Mouse (Mus musculus) heart, embryonic 16.5 days (tissue): ENCODE measurements at regions not wholly inside any gene's neighbourhood (a gene's known extent, or its start where the extent isn't known, plus 50 kb on each side); places are given as distances from the start of the nearest gene placed in this dataset.

Experiments
- ATAC-seq: fragments of 200-750 bp; cut with Nextera tagmentation; replicated peaks from 2 replicates; pipeline ENCODE4 v1.8.0; 2017; ENCODE audit warnings: moderate number of reproducible peaks; ENCODE audit not compliant: insufficient read depth, low FRiP score; ENCODE audit errors: extremely low read depth
- H3K27ac ChIP-seq: fragments of 300-500 bp; sonication (generic); 2 replicates; pipeline ENCODE4 v1.5.1; 2014; ENCODE audit warnings: mild to moderate bottlenecking, low read length, control low read depth, moderate library complexity
- H3K27me3 ChIP-seq: fragments of 300-500 bp; sonication (generic); 2 replicates; pipeline ENCODE4 v1.6.1; 2014; ENCODE audit warnings: low read length, mixed read lengths; ENCODE audit not compliant: control insufficient read depth, insufficient read depth
- H3K36me3 ChIP-seq: fragments of 300-500 bp; sonication (generic); 2 replicates; pipeline ENCODE4 v1.6.1; 2014; ENCODE audit not compliant: control insufficient read depth, insufficient read depth
- H3K4me1 ChIP-seq: fragments of 300-500 bp; sonication (generic); 2 replicates; pipeline ENCODE4 v1.6.1; 2014; ENCODE audit warnings: low read length, mixed read lengths; ENCODE audit not compliant: control insufficient read depth, insufficient read depth
- H3K4me2 ChIP-seq: fragments of 300-500 bp; sonication (generic); 2 replicates; pipeline ENCODE4 v1.6.1; 2014; ENCODE audit warnings: low read depth, mild to moderate bottlenecking, control low read depth, low read length
- H3K4me3 ChIP-seq: fragments of 300-500 bp; sonication (generic); 2 replicates; pipeline ENCODE4 v1.5.1; 2014; ENCODE audit warnings: mild to moderate bottlenecking, control low read depth, low read length
- H3K9ac ChIP-seq: fragments of 300-500 bp; sonication (generic); 2 replicates; pipeline ENCODE4 v1.6.1; 2014; ENCODE audit warnings: low read length, control low read depth
- H3K9me3 ChIP-seq: fragments of 300-500 bp; sonication (generic); replicated peaks from 2 replicates; pipeline ENCODE4 v1.6.1; 2016; ENCODE audit warnings: low read length; ENCODE audit not compliant: control insufficient read depth
- WGBS: fragments of 180-500 bp; shearing (Covaris S2); extraction: QIAGEN DNeasy Blood & Tissue Kit; methylation state at CpG from one replicate; pipeline ENCODE4 v1.1.7; 2014; 5-methylcytosine and 5-hydroxymethylcytosine counted together

DNA sequence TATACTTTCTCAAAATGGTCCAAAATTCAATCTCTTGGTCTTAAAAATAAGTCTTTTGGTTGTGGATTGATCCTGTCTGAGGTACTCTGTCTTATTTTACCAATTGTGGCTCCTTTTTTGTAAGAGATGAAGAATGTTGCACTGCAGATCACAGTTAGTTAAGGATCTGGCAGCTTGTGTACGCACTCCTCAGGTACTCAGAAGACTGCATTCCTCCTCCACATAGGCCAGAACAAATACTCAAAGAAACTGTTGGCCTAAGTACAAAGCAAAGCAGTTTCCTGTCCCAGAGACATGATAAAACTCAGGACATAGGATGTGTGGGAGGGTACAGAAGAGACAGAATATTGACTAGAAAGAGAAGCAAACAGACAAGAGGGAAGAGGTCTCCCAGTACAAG is 155.4 kb downstream of the Atp6ap1l start:
- H3K4me3 ChIP-seq, result no peak overlapping the region
- H3K9me3 ChIP-seq, result no peaks in the 10 kb centered on the region
- no peak overlapping the region for H3K4me2 ChIP-seq
- 72% methylated on average over 1 of the region's 1 CpGs for WGBS
- H3K36me3 ChIP-seq, result no peaks in the 10 kb centered on the region
- no peak for ATAC-seq
- H3K27ac ChIP-seq, result no peak overlapping the region
- peaks cover 19% of the 10 kb centered on the region for H3K4me1 ChIP-seq
- no peaks in the 10 kb centered on the region for H3K27me3 ChIP-seq
- no peak overlapping the region for H3K9ac ChIP-seq

DNA sequence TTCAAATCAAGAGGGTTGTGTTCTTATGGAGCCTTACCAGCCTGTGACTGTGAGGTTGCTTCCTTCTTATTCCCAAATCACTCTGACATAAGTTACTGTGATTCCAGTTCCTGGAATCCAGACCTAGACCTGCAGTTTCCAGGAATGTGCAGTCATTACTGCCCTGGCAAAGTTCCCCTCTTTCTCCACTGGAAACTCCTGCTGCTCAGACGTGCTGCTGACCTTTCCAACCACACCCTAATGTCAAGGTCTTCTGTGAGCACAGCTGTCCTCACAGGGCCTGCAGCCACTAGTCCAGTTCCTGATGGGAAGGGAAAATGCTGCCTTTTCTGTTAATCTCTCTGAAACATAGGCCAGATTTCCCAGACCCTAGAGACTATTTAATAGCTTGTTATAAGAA is 160.1 kb downstream of the Atp6ap1l start:
- no peak; the same call in 1 of the 2 replicates for ATAC-seq
- H3K4me3 ChIP-seq, result no peak overlapping the region
- H3K9ac ChIP-seq, result no peak overlapping the region
- no peaks in the 10 kb centered on the region for H3K27me3 ChIP-seq
- no peaks in the 10 kb centered on the region for H3K36me3 ChIP-seq
- no peaks in the 10 kb centered on the region for H3K9me3 ChIP-seq
- WGBS, result 3% methylated on average over 1 of the region's 1 CpGs
- no peak overlapping the region for H3K4me2 ChIP-seq
- H3K4me1 ChIP-seq, result peaks cover 16% of the 10 kb centered on the region
- peak overlapping the region; percentile 80 for H3K27ac ChIP-seq

DNA sequence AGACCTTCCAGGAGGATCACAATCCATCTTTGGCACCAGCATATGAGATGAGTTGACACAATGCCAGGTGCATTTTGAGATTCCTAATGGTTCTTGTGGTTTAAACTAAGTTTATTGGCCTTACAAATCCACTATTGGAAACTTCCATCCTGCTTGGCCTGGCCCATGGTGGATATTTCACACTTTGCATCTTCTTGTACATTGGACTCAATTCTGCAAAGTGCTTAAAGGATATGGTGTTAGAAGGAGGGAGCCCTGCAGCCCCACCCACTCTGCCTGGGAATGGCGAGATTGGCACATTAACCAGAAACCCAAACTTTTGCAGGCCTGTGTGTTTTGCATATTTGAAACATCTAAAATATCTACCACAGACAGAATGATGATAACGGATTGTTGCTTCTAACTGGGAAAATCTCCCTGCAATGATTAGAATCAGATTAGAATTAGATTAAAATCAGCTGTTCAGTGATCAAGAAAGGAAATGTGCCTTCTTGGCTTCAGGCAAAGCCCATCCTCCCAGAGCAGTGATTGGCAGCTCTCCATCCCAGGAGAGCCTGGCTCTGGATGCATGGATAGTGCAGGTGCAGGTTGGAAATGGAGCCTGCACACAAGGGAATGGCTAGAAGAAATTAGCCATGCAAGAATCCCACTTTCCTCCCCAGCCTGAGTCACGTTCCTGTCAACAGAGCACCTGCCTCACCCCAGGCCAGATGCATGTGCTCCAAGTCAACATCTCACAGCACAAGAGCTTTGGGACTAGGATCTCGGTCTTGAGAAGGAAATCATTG is 162.3 kb downstream of the Atp6ap1l start:
- Histone ChIP-seq H3K9me3 (no peaks in the 10 kb centered on the region), H3K9ac (no peak overlapping the region), H3K4me2 (no peak overlapping the region), H3K4me1 (peaks cover 16% of the 10 kb centered on the region), H3K4me3 (no peak overlapping the region), H3K27ac (no peak overlapping the region), H3K27me3 (no peaks in the 10 kb centered on the region), H3K36me3 (no peaks in the 10 kb centered on the region)
- WGBS, result 76% methylated on average over 4 of the region's 4 CpGs
- no peak for ATAC-seq

DNA sequence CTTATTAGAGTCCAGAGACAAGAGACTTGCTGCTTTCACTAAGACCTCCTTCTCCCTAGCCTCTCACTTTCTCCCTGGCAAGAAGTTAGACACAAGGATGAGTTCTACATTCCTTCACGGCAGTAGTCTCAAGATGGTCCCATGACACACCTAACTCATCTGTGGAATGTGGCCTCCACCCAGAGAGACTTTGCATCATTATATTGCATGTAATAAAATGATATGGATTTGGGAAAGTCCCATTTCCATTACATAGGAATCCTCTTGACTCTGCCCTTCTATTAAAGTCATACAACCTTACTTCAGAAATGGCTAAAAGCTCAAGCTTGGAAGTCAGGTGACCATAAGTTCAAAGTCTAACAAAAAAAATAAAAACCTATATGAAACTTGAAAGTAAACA is 165.4 kb downstream of the Atp6ap1l start:
- Histone ChIP-seq H3K36me3 (no peaks in the 10 kb centered on the region), H3K9ac (no peak overlapping the region), H3K4me1 (peaks cover under 1% of the 10 kb centered on the region; the same call in 1 of the 2 replicates), H3K9me3 (no peaks in the 10 kb centered on the region), H3K4me2 (no peak overlapping the region), H3K27me3 (no peaks in the 10 kb centered on the region), H3K4me3 (no peak overlapping the region), H3K27ac (no peak overlapping the region)
- 83% methylated on average over 1 of the region's 1 CpGs for WGBS
- no peak for ATAC-seq

DNA sequence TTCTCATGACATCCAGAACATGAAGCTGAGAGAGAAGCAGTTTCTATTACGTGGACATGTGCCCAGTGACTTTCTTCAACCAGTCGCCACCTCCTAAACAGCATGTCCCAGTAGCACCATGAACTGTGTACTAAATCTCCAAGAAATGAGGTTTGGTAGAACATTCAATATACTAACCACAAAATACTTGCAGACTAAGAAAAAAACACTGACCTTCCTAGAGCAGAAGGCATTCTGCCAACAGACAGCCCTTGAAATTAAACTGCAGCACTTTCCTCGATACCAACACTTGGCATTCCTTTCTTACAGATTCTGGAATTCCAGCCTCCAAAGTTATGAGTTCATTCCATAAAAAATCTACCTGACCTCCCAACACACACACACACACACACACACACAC is 166.6 kb downstream of the Atp6ap1l start:
- no peak for ATAC-seq
- Histone ChIP-seq H3K27ac (peak overlapping the region; percentile 56; the same call in 1 of the 2 replicates), H3K36me3 (no peaks in the 10 kb centered on the region), H3K27me3 (no peaks in the 10 kb centered on the region), H3K4me2 (no peak overlapping the region), H3K9ac (no peak overlapping the region), H3K9me3 (no peaks in the 10 kb centered on the region), H3K4me1 (no peaks in the 10 kb centered on the region), H3K4me3 (no peak overlapping the region)
- WGBS, result 48% methylated on average over 3 of the region's 3 CpGs

- H3K4me3 ChIP-seq, result no peak overlapping the region
- no peak overlapping the region for H3K27ac ChIP-seq
- no peak for ATAC-seq
- H3K36me3 ChIP-seq, result no peaks in the 10 kb centered on the region
- no peaks in the 10 kb centered on the region for H3K27me3 ChIP-seq
- no peak overlapping the region for H3K4me2 ChIP-seq
- 96% methylated on average over 3 of the region's 3 CpGs for WGBS
- no peaks in the 10 kb centered on the region for H3K9me3 ChIP-seq
- no peak overlapping the region for H3K9ac ChIP-seq
- H3K4me1 ChIP-seq, result no peaks in the 10 kb centered on the region
Measured at GRCm38 (mm10) chr13:90733265-90733664, 171.9 kb downstream of the Atp6ap1l start.

GRCm38 (mm10) chr13:90729078-90729477 is 176.1 kb downstream of the Atp6ap1l start:
- Histone ChIP-seq H3K4me2 (no peak overlapping the region), H3K27me3 (no peaks in the 10 kb centered on the region), H3K4me3 (no peak overlapping the region), H3K36me3 (no peaks in the 10 kb centered on the region), H3K9ac (no peak overlapping the region), H3K9me3 (no peaks in the 10 kb centered on the region), H3K27ac (no peak overlapping the region), H3K4me1 (no peaks in the 10 kb centered on the region)
- peak; percentile 63; the same call in 1 of the 2 replicates for ATAC-seq

GRCm38 (mm10) chr13:90727816-90728215 is 177.3 kb downstream of the Atp6ap1l start:
- WGBS, result 64% methylated on average over 4 of the region's 4 CpGs
- no peak overlapping the region for H3K4me3 ChIP-seq
- H3K27ac ChIP-seq, result no peak overlapping the region
- no peak overlapping the region for H3K4me2 ChIP-seq
- no peak overlapping the region for H3K9ac ChIP-seq
- no peaks in the 10 kb centered on the region for H3K4me1 ChIP-seq
- ATAC-seq, result no peak
- no peaks in the 10 kb centered on the region for H3K36me3 ChIP-seq
- H3K9me3 ChIP-seq, result no peaks in the 10 kb centered on the region
- no peaks in the 10 kb centered on the region for H3K27me3 ChIP-seq

DNA sequence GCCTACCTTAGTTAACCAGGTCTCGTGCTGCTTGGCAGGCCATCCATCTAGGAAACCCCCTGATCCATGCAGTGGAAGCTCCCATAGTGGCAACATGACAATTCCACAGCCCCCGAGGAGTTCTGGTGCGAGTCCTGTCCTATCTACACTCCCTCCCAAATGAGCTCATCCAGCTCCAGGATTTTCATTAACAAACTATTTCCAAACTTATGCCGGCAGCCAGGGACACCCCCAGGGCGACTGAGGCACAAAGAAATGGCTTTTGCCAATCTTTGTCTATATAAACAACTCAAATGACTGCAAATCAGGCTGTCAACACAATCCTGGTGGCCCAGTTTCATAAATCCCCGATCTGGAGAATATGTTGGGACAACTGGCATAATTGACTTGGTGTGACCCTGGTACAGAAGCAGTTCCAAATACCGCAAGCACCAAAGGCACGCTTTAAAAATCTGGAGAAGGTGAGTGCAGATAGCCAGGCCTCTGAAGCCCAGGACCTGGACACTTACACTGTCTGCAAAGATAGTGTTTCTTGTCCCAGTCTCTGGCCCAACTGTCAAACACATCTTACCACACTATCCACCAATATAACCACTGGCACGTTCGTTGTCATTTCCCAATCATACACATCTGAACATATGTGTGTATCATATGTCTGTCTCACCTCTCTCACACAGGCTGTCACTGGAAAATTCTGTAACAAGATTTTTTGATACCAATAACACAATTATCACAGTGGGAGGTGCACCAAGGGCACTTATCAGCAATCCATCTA is 179.9 kb downstream of the Atp6ap1l start:
- no peak overlapping the region for H3K9ac ChIP-seq
- no peaks in the 10 kb centered on the region for H3K9me3 ChIP-seq
- H3K27me3 ChIP-seq, result no peaks in the 10 kb centered on the region
- no peak overlapping the region for H3K27ac ChIP-seq
- H3K4me2 ChIP-seq, result no peak overlapping the region
- H3K4me3 ChIP-seq, result no peak overlapping the region
- no peaks in the 10 kb centered on the region for H3K4me1 ChIP-seq
- no peak for ATAC-seq
- H3K36me3 ChIP-seq, result no peaks in the 10 kb centered on the region
- WGBS, result 60% methylated on average over 10 of the region's 10 CpGs
